Mouse (Mus musculus): ENCODE data around the gene Kif1a.

DNA sequence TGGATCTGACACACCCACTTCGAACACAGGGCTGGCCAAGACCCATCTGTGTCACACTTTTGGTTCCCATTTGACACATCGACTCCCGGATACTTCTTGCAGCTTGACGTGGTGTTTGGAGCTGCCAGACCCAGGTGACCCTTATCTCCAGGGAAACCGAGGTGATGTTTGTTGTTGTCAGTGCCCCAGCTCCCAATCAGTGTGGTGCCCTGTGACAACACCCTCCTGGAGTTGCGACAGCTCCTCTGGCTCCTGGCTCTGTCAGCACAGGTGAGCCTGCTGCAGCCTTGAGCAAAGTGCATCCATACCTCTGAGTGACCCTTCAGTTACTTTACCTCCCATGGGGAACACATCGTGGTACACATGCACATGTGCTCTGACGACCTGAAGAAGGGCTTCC is 30.9 kb upstream of the Kif1a start:
- TF ChIP-seq CTCF (IDR thresholded peaks at IDR 0.05) (no peak), EP300 (IDR thresholded peaks at IDR 0.05) (no peak)

Measured in lung, postnatal 0 days (tissue).